Comparison of ENCODE assay signal across 8 mouse cellular contexts in genomic region chr1:42684783-42685182, GRCm38 (mm10). TPM values are rescaled to one million over a fixed set of nuclear protein-coding genes. Genes with fewer than 3 reads are reported as not detected.
A peak's percentile ranks its signal among the peaks of the same experiment; 100 is the strongest.
DNase-seq lines count a peak whose midpoint lies in the region; ATAC-seq lines count a peak whose summit lies in the region.

No protein-coding gene starts in this region.

- under 1% methylated on average over 21 of the region's 21 CpGs for WGBS in heart, embryonic 15.5 days
- WGBS in hindbrain, embryonic 10.5 days: under 1% methylated on average over 21 of the region's 21 CpGs
- WGBS in stomach, embryonic 15.5 days: 4% methylated on average over 19 of the region's 21 CpGs

- H3K27me3 ChIP-seq in heart, embryonic 15.5 days: peaks cover 89% of the 10 kb centered on the region
- peaks cover 60% of the 10 kb centered on the region for H3K27me3 ChIP-seq in hindbrain, embryonic 10.5 days (ENCODE audit: insufficient read depth, poor library complexity, severe bottlenecking)
- peaks cover 72% of the 10 kb centered on the region for H3K27me3 ChIP-seq in stomach, embryonic 15.5 days (replicated peaks)

- peak overlapping the region; percentile 60 for H3K4me2 ChIP-seq in heart, embryonic 15.5 days
- peak overlapping the region; percentile 45 for H3K4me2 ChIP-seq in stomach, embryonic 15.5 days

- no peaks in the 10 kb centered on the region for H3K36me3 ChIP-seq in heart, embryonic 15.5 days
- H3K36me3 ChIP-seq in hindbrain, embryonic 10.5 days: peaks cover 2% of the 10 kb centered on the region; the same call in 1 of the 2 replicates
- no peaks in the 10 kb centered on the region for H3K36me3 ChIP-seq in stomach, embryonic 15.5 days

- no peaks in the 10 kb centered on the region for H3K9me3 ChIP-seq in heart, embryonic 15.5 days (replicated peaks)
- no peaks in the 10 kb centered on the region for H3K9me3 ChIP-seq in hindbrain, embryonic 10.5 days
- no peaks in the 10 kb centered on the region for H3K9me3 ChIP-seq in stomach, embryonic 15.5 days

- H3K27ac ChIP-seq in heart, embryonic 15.5 days: no peak overlapping the region
- peak overlapping the region; percentile 97 for H3K27ac ChIP-seq in hindbrain, embryonic 10.5 days
- H3K27ac ChIP-seq in stomach, embryonic 15.5 days: no peak overlapping the region

- peaks cover 25% of the 10 kb centered on the region for H3K4me1 ChIP-seq in heart, embryonic 15.5 days (replicated peaks)
- H3K4me1 ChIP-seq in hindbrain, embryonic 10.5 days (replicated peaks): peaks cover 73% of the 10 kb centered on the region
- peaks cover 14% of the 10 kb centered on the region for H3K4me1 ChIP-seq in stomach, embryonic 15.5 days

- intact Hi-C loops in heart, postnatal 25 days (cut with DNase I): no loop called here
- intact Hi-C loops in left cerebral cortex, postnatal 14 days (cut with DNase I): loop anchor here (5.0 kb wide), 1 partner anchor 142 kb away; no protein-coding TSS in a partner anchor

- peak overlapping the region; percentile 39 for H3K4me3 ChIP-seq in heart, embryonic 15.5 days
- peak overlapping the region; percentile 84 for H3K4me3 ChIP-seq in hindbrain, embryonic 10.5 days
- peak overlapping the region; percentile 23; the same call in 1 of the 2 replicates for H3K4me3 ChIP-seq in stomach, embryonic 15.5 days (replicated peaks)

- DNase-seq in heart, postnatal 25 days (ENCODE audit: low spot score): no peak
- peak; percentile 25 to 31 for DNase-seq in cerebellum, postnatal 36 days
- peak; percentile 80 for DNase-seq in hindbrain, embryonic 10.5 days (ENCODE audit: low spot score)
- peak; percentile 58 to 67 for DNase-seq in left cerebral cortex, postnatal 14 days (ENCODE audit: low spot score in 2 of 2)
- DNase-seq in urinary bladder, postnatal 25 days (ENCODE audit: low spot score): no peak
- DNase-seq in urinary bladder, adult 18-20 months (ENCODE audit: low spot score in 2 of 2): no peak

- ATAC-seq in heart, embryonic 15.5 days (replicated peaks; ENCODE audit: insufficient number of reproducible peaks, insufficient read depth, low FRiP score, low read depth): no peak
- ATAC-seq in stomach, embryonic 15.5 days (ENCODE audit: insufficient read depth, low FRiP score, low read depth): no peak

- H3K9ac ChIP-seq in heart, embryonic 15.5 days: no peak overlapping the region
- no peak overlapping the region for H3K9ac ChIP-seq in stomach, embryonic 15.5 days

RNA-seq across cellular contexts. Expression of gene Pou3f3, which starts 10.8 kb away (rescaled TPM):
- polyA plus RNA-seq in heart, embryonic 15.5 days (2015; fragmentation: Nextera tagmentation; extraction: Ambion mirVana): 0.03 and 0.06 TPM in 2 replicates
- total RNA-seq in heart, postnatal 25 days (2021): under 1 TPM in 1 of 2 experiments, not detected in 1; 0.03 TPM
- 16.8 and 17.8 TPM in 2 replicates for polyA plus RNA-seq in hindbrain, embryonic 10.5 days (2016; fragmentation: Nextera tagmentation; extraction: Ambion mirVana)
- total RNA-seq in left cerebral cortex, postnatal 14 days (2021): 10 to 100 TPM; 58.7 to 61.9 TPM
- 0.04 and 0.10 TPM in 2 replicates for polyA plus RNA-seq in stomach, embryonic 15.5 days (2015; fragmentation: Nextera tagmentation; extraction: Ambion mirVana)

Comparison
In these comparisons a context has a peak if more than half of its experiments do, and no peak if none do; other contexts are left out.
1. H3K4me3 ChIP-seq: peak in every context shown above with its lines; median percentile 84 in hindbrain, embryonic 10.5 days; 39 in heart, embryonic 15.5 days; 23 in stomach, embryonic 15.5 days.
2. DNase-seq: peak in cerebellum, postnatal 36 days (2 of 2), hindbrain, embryonic 10.5 days (single experiment) and left cerebral cortex, postnatal 14 days (2 of 2); none in heart, postnatal 25 days (single experiment), urinary bladder, postnatal 25 days (single experiment) and urinary bladder, adult 18-20 months (0 of 2).
3. RNA of gene Pou3f3, which starts 10.8 kb away (polyA plus RNA-seq): 16.8 to 17.8 TPM in hindbrain, embryonic 10.5 days; 0.04 to 0.10 TPM in stomach, embryonic 15.5 days and 0.03 to 0.06 TPM in heart, embryonic 15.5 days; every median in the first group is over 10 times any median in the second.